Comparison of ENCODE assay signal across 8 mouse cellular contexts in the genomic region with DNA sequence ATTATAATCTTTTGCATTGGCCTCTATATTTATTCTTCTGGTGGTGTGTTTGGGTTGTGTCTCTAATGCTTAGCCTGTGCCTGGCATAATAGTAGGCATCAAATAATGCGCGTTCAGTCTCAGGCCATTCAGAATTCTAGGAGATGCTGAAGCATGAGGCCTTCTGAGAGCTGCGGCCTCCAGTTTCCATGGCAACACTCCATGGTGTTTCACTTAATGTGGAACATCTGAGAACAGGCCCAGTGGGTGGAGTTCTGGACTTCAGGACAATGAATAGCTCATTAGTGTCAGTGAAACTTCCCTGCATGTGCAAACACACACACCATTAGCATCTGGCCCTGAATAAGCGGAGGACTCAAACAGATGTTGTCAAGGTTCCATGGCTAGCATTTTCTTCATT.
DNase-seq lines count a peak whose midpoint lies in the region.

No protein-coding gene starts in this region.

- DNase-seq in urinary bladder, postnatal 14 days (ENCODE audit: low spot score), result peak; percentile 3
- no peak for DNase-seq in urinary bladder, postnatal 25 days (ENCODE audit: low spot score)
- peak; percentile 49 for DNase-seq in gastrocnemius, postnatal 14 days
- DNase-seq in left cerebral cortex, postnatal 25 days (ENCODE audit: low spot score in 2 of 2), result peak; percentile 57 to 68
- peak; percentile 25 for DNase-seq in right cerebral cortex, adult 18-20 months
- no peak for DNase-seq in kidney, adult 9 months
- no peak for DNase-seq in T-cell, adult 2 months (ENCODE audit: low spot score)
- DNase-seq in adrenal gland, postnatal 25 days, result no peak

- intact Hi-C loops in gastrocnemius, postnatal 14 days (cut with DNase I; ENCODE audit: low total_unique reads), result no loop called here
- intact Hi-C loops in left cerebral cortex, postnatal 25 days (cut with DNase I), result no loop called here

Comparison
In these comparisons a context has a peak if more than half of its experiments do, and no peak if none do; other contexts are left out.
1. DNase-seq: peak in urinary bladder, postnatal 14 days (single experiment), gastrocnemius, postnatal 14 days (single experiment), left cerebral cortex, postnatal 25 days (2 of 2) and right cerebral cortex, adult 18-20 months (single experiment); none in urinary bladder, postnatal 25 days (single experiment), kidney, adult 9 months (single experiment), T-cell, adult 2 months (single experiment) and adrenal gland, postnatal 25 days (single experiment).